Comparison of ENCODE assay signal across 23 mouse cellular contexts in the genomic region with DNA sequence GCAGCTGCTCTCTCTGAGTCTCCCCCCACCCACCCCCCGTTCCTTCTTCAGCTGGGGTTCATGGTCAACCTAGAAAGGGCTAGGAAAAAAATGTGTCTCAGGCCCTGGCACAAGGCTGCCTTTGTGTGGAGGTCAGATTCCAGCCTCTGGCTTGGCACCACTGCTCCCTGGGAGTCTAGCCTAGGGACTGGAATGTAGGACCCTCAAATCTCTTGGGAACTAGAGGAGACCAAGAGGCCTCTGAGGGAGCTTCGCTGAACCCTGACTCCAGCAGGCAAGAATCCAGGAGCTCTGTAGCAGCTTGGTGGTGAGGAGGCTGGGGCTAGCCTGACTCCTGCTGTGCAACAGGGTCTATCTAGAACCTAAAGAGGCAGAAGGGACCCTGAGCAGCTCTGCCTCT. TPM values are rescaled to one million over a fixed set of nuclear protein-coding genes. Genes with fewer than 3 reads are reported as not detected.
A peak's percentile ranks its signal among the peaks of the same experiment; 100 is the strongest.
DNase-seq lines count a peak whose midpoint lies in the region; ATAC-seq lines count a peak whose summit lies in the region.
"Had no signal": no experiment of that assay in that cellular context is flagged by ENCODE, and none has a peak within 500 bp of the region (broad histone marks: within the 10 kb centered on the region; RNA-seq: fewer than 3 reads in every experiment).

No protein-coding gene starts in this region.

- no peaks in the 10 kb centered on the region for H3K27me3 ChIP-seq in hindbrain, embryonic 10.5 days (ENCODE audit: insufficient read depth, poor library complexity, severe bottlenecking)
- H3K27me3 ChIP-seq in hindbrain, embryonic 16.5 days (replicated peaks; ENCODE audit: control insufficient read depth, insufficient read depth, low read length): no peaks in the 10 kb centered on the region
- H3K27me3 ChIP-seq in embryonic facial prominence, embryonic 14.5 days (replicated peaks; ENCODE audit: control insufficient read depth, insufficient read depth, low read length): no peaks in the 10 kb centered on the region
- H3K27me3 ChIP-seq in heart, embryonic 12.5 days (replicated peaks): no peaks in the 10 kb centered on the region
- H3K27me3 ChIP-seq: embryonic facial prominence, embryonic 15.5 days; hindbrain, embryonic 12.5 days had no signal

- DNase-seq in adrenal gland, adult (ENCODE audit: inconsistent age in 2 of 2, low spot score in 1 of 2): peak; percentile 50 to 74
- no peak for DNase-seq in adrenal gland, adult 8-10 months
- DNase-seq in hindbrain, embryonic 10.5 days (ENCODE audit: low spot score): no peak
- DNase-seq in Muller cell, postnatal 12 days (ENCODE audit: inconsistent ontology term): peak; percentile 36
- DNase-seq in embryonic facial prominence, embryonic 14.5 days (ENCODE audit: low spot score): peak; percentile 9
- DNase-seq in cerebellum, postnatal 10 days: no peak
- DNase-seq: cerebellum, adult 11-12 months; cerebellum, adult 9-10 months; cerebellum, postnatal 36 days; gastrocnemius, adult 2 months; gastrocnemius, postnatal 25 days; heart, postnatal 36 days; kidney, adult 11 months had no signal

- H3K4me2 ChIP-seq in hindbrain, embryonic 16.5 days (ENCODE audit: low read length): no peak overlapping the region
- no peak overlapping the region for H3K4me2 ChIP-seq in embryonic facial prominence, embryonic 14.5 days (ENCODE audit: low read depth, low read length)
- no peak overlapping the region for H3K4me2 ChIP-seq in heart, embryonic 12.5 days
- H3K4me2 ChIP-seq: embryonic facial prominence, embryonic 15.5 days; heart, embryonic 13.5 days; hindbrain, embryonic 12.5 days had no signal

- no peaks in the 10 kb centered on the region for H3K36me3 ChIP-seq in hindbrain, embryonic 10.5 days
- H3K36me3 ChIP-seq in hindbrain, embryonic 16.5 days (ENCODE audit: control insufficient read depth, insufficient read depth, low read length): no peaks in the 10 kb centered on the region
- H3K36me3 ChIP-seq in embryonic facial prominence, embryonic 14.5 days (ENCODE audit: control insufficient read depth, insufficient read depth, low read length): no peaks in the 10 kb centered on the region
- no peaks in the 10 kb centered on the region for H3K36me3 ChIP-seq in heart, embryonic 12.5 days
- H3K36me3 ChIP-seq: embryonic facial prominence, embryonic 15.5 days; forebrain, embryonic 10.5 days; heart, embryonic 13.5 days; hindbrain, embryonic 12.5 days had no signal

- 53% methylated on average over 2 of the region's 2 CpGs for WGBS in hindbrain, embryonic 10.5 days
- 73% methylated on average over 2 of the region's 2 CpGs for WGBS in hindbrain, embryonic 16.5 days
- WGBS in embryonic facial prominence, embryonic 14.5 days: 70% methylated on average over 2 of the region's 2 CpGs
- 47% methylated on average over 2 of the region's 2 CpGs for WGBS in heart, embryonic 12.5 days

- no peak for ATAC-seq in hindbrain, embryonic 16.5 days
- ATAC-seq in embryonic facial prominence, embryonic 14.5 days (ENCODE audit: low read depth): no peak
- no peak for ATAC-seq in heart, embryonic 12.5 days (ENCODE audit: insufficient number of reproducible peaks, low FRiP score)
- ATAC-seq: forebrain, embryonic 14.5 days; hindbrain, postnatal 0 days had no signal

- no peak overlapping the region for H3K9ac ChIP-seq in hindbrain, embryonic 16.5 days (ENCODE audit: low read depth, low read length)
- no peak overlapping the region for H3K9ac ChIP-seq in embryonic facial prominence, embryonic 14.5 days (ENCODE audit: low read depth, low read length)
- H3K9ac ChIP-seq in heart, embryonic 12.5 days: no peak overlapping the region
- H3K9ac ChIP-seq: embryonic facial prominence, embryonic 15.5 days; heart, embryonic 13.5 days; hindbrain, embryonic 12.5 days had no signal

- H3K4me3 ChIP-seq in hindbrain, embryonic 10.5 days: no peak overlapping the region
- H3K4me3 ChIP-seq in hindbrain, embryonic 16.5 days (ENCODE audit: low read length): no peak overlapping the region
- no peak overlapping the region for H3K4me3 ChIP-seq in embryonic facial prominence, embryonic 14.5 days (ENCODE audit: low read depth, low read length)
- H3K4me3 ChIP-seq in heart, embryonic 12.5 days: no peak overlapping the region
- H3K4me3 ChIP-seq: embryonic facial prominence, embryonic 15.5 days; erythroblast, embryonic 14.5 days; forebrain, embryonic 10.5 days; gastrocnemius, adult 2 months; heart, embryonic 13.5 days; hindbrain, embryonic 12.5 days had no signal

- H3K9me3 ChIP-seq in hindbrain, embryonic 10.5 days: no peaks in the 10 kb centered on the region
- no peaks in the 10 kb centered on the region for H3K9me3 ChIP-seq in hindbrain, embryonic 16.5 days (ENCODE audit: control insufficient read depth, low read length)
- no peaks in the 10 kb centered on the region for H3K9me3 ChIP-seq in embryonic facial prominence, embryonic 14.5 days (ENCODE audit: control insufficient read depth, low read length)
- no peaks in the 10 kb centered on the region for H3K9me3 ChIP-seq in heart, embryonic 12.5 days (replicated peaks)
- H3K9me3 ChIP-seq: embryonic facial prominence, embryonic 15.5 days; forebrain, embryonic 10.5 days; heart, embryonic 13.5 days; hindbrain, embryonic 12.5 days had no signal

- H3K27ac ChIP-seq in hindbrain, embryonic 10.5 days: peak overlapping the region; percentile 12; the same call in 1 of the 2 replicates
- H3K27ac ChIP-seq in hindbrain, embryonic 16.5 days (ENCODE audit: low read depth, low read length): no peak overlapping the region
- H3K27ac ChIP-seq in embryonic facial prominence, embryonic 14.5 days (replicated peaks; ENCODE audit: low read depth, low read length): no peak overlapping the region
- H3K27ac ChIP-seq in heart, embryonic 12.5 days (ENCODE audit: poor library complexity, severe bottlenecking): no peak overlapping the region
- H3K27ac ChIP-seq: embryonic facial prominence, embryonic 15.5 days; forebrain, embryonic 10.5 days; gastrocnemius, adult 2 months; heart, embryonic 13.5 days; hindbrain, embryonic 12.5 days; hindbrain, postnatal 0 days had no signal

- 0 out of 2 replicates have a peak, but pooled peaks cover 3% of the 10 kb centered on the region for H3K4me1 ChIP-seq in hindbrain, embryonic 10.5 days (replicated peaks)
- H3K4me1 ChIP-seq in hindbrain, embryonic 16.5 days (ENCODE audit: control insufficient read depth, insufficient read depth, low read depth, low read length): no peaks in the 10 kb centered on the region; the same call in 1 of the 2 replicates
- H3K4me1 ChIP-seq in embryonic facial prominence, embryonic 14.5 days (ENCODE audit: control insufficient read depth, insufficient read depth, low read length): no peaks in the 10 kb centered on the region; the same call in 1 of the 2 replicates
- H3K4me1 ChIP-seq in heart, embryonic 12.5 days (replicated peaks): peaks cover 7% of the 10 kb centered on the region; the same call in 1 of the 2 replicates
- H3K4me1 ChIP-seq: forebrain, embryonic 10.5 days; hindbrain, embryonic 12.5 days had no signal

RNA-seq across cellular contexts. Expression of a gene that starts 22.5 kb away (rescaled TPM):
- 100 to 1,000 TPM; 259 to 564 (median 438) TPM for total RNA-seq in adrenal gland, adult 8-10 months (2022)
- polyA plus RNA-seq in hindbrain, embryonic 10.5 days (2016; fragmentation: Nextera tagmentation; extraction: Ambion mirVana): 7.2 and 8.7 TPM in 2 replicates
- polyA plus RNA-seq in hindbrain, embryonic 16.5 days (2015; fragmentation: Nextera tagmentation; extraction: Ambion mirVana): 48.7 and 59.8 TPM in 2 replicates
- 2.9 and 3.5 TPM in 2 replicates for polyA plus RNA-seq in embryonic facial prominence, embryonic 14.5 days (2014; fragmentation: Nextera tagmentation; extraction: Ambion mirVana)
- polyA plus RNA-seq in heart, embryonic 12.5 days (2016; fragmentation: Nextera tagmentation; extraction: Ambion mirVana): 0.20 TPM in 1 of 2 replicates, not detected in the other
- total RNA-seq: granulocyte monocyte progenitor cell, adult 5-6 weeks had no signal
- polyA plus RNA-seq: erythroblast, embryonic 14.5 days had no signal

RNA-seq across cellular contexts. Expression of a gene that starts 53.1 kb away (rescaled TPM):
- 100 to 1,000 TPM; 109 to 216 (median 186) TPM for total RNA-seq in adrenal gland, adult 8-10 months (2022)
- polyA plus RNA-seq in hindbrain, embryonic 10.5 days (2016; fragmentation: Nextera tagmentation; extraction: Ambion mirVana): 108 and 117 TPM in 2 replicates
- 164 and 191 TPM in 2 replicates for polyA plus RNA-seq in hindbrain, embryonic 16.5 days (2015; fragmentation: Nextera tagmentation; extraction: Ambion mirVana)
- polyA plus RNA-seq in embryonic facial prominence, embryonic 14.5 days (2014; fragmentation: Nextera tagmentation; extraction: Ambion mirVana): 136 and 159 TPM in 2 replicates
- 457 and 462 TPM in 2 replicates for polyA plus RNA-seq in heart, embryonic 12.5 days (2016; fragmentation: Nextera tagmentation; extraction: Ambion mirVana)

RNA-seq across cellular contexts. Expression of a gene that starts 59.5 kb away (rescaled TPM):
- total RNA-seq in adrenal gland, adult 8-10 months (2022): 10 to 100 TPM; 25.6 to 30.9 (median 28.1) TPM
- polyA plus RNA-seq in hindbrain, embryonic 10.5 days (2016; fragmentation: Nextera tagmentation; extraction: Ambion mirVana): 4.5 and 4.7 TPM in 2 replicates
- 9.1 and 10.0 TPM in 2 replicates for polyA plus RNA-seq in hindbrain, embryonic 16.5 days (2015; fragmentation: Nextera tagmentation; extraction: Ambion mirVana)
- polyA plus RNA-seq in embryonic facial prominence, embryonic 14.5 days (2014; fragmentation: Nextera tagmentation; extraction: Ambion mirVana): 14.1 and 16.1 TPM in 2 replicates
- polyA plus RNA-seq in heart, embryonic 12.5 days (2016; fragmentation: Nextera tagmentation; extraction: Ambion mirVana): 29.0 and 31.1 TPM in 2 replicates

Comparison
In these comparisons a context has a peak if more than half of its experiments do, and no peak if none do; other contexts are left out.
1. DNase-seq: peak in adrenal gland, adult (2 of 2), Muller cell, postnatal 12 days (single experiment) and embryonic facial prominence, embryonic 14.5 days (single experiment); none in adrenal gland, adult 8-10 months (single experiment), hindbrain, embryonic 10.5 days (single experiment) and cerebellum, postnatal 10 days (0 of 2).